ENCODE assay signal across 9 mouse cellular contexts in genomic region chr5:123906146-123906975, GRCm38 (mm10). TPM values are rescaled to one million over a fixed set of nuclear protein-coding genes. Genes with fewer than 3 reads are reported as not detected.
A peak's percentile ranks its signal among the peaks of the same experiment; 100 is the strongest.
DNase-seq lines count a peak whose midpoint lies in the region; ATAC-seq and TF ChIP-seq lines count a peak whose summit lies in the region.
"Had no signal": no experiment of that assay in that cellular context is flagged by ENCODE, and none has a peak within 500 bp of the region (broad histone marks: within the 10 kb centered on the region; RNA-seq: fewer than 3 reads in every experiment).

No protein-coding gene starts in this region.

- peaks cover 14% of the 10 kb centered on the region for H3K4me1 ChIP-seq in embryonic facial prominence, embryonic 12.5 days
- H3K4me1 ChIP-seq in intestine, embryonic 16.5 days (ENCODE audit: control insufficient read depth, insufficient read depth, low read length): peaks cover 12% of the 10 kb centered on the region

- ATAC-seq in embryonic facial prominence, embryonic 12.5 days (ENCODE audit: insufficient number of reproducible peaks, insufficient read depth, low FRiP score, low TSS enrichment): no peak
- ATAC-seq in intestine, embryonic 16.5 days: no peak
- ATAC-seq in activated CD4-positive, CD25-positive, alpha-beta regulatory T cell, adult 4 months: no peak

- H3K9ac ChIP-seq in embryonic facial prominence, embryonic 12.5 days: no peak overlapping the region
- H3K9ac ChIP-seq in intestine, embryonic 16.5 days (ENCODE audit: low read depth, low read length): no peak overlapping the region

- WGBS in embryonic facial prominence, embryonic 12.5 days: 75% methylated on average over 17 of the region's 17 CpGs
- 69% methylated on average over 17 of the region's 17 CpGs for WGBS in intestine, embryonic 16.5 days

- H3K4me2 ChIP-seq in embryonic facial prominence, embryonic 12.5 days (replicated peaks): peak overlapping the region; percentile 95
- 0 out of 2 replicates have a peak overlapping the region, but pooled peaks have one; percentile 2 for H3K4me2 ChIP-seq in intestine, embryonic 16.5 days (ENCODE audit: low read depth, low read length)

- peaks cover 28% of the 10 kb centered on the region for H3K36me3 ChIP-seq in embryonic facial prominence, embryonic 12.5 days
- peaks cover 6% of the 10 kb centered on the region for H3K36me3 ChIP-seq in intestine, embryonic 16.5 days (ENCODE audit: control insufficient read depth, insufficient read depth, low read length)

- H3K27ac ChIP-seq in layer of hippocampus, adult 2 months: peak overlapping the region; percentile 74
- no peak overlapping the region for H3K27ac ChIP-seq in embryonic facial prominence, embryonic 12.5 days
- H3K27ac ChIP-seq in intestine, embryonic 16.5 days (ENCODE audit: low read length): no peak overlapping the region

- no peak for DNase-seq in layer of hippocampus, adult 2 months (ENCODE audit: low spot score in 2 of 2)
- DNase-seq in layer of hippocampus, adult 8-10 months (ENCODE audit: low spot score in 2 of 2): no peak
- DNase-seq in naive thymus-derived CD4-positive, alpha-beta T cell, adult 2 months (ENCODE audit: low read depth): peak; percentile 18
- DNase-seq in right cerebral cortex, postnatal 36 days (ENCODE audit: low spot score in 2 of 2): no peak
- DNase-seq in left cerebral cortex, postnatal 10 days (ENCODE audit: extremely low spot score in 1 of 2, low spot score in 2 of 2): no peak

- H3K9me3 ChIP-seq in embryonic facial prominence, embryonic 12.5 days: no peaks in the 10 kb centered on the region
- H3K9me3 ChIP-seq in intestine, embryonic 16.5 days (ENCODE audit: control insufficient read depth, low read length): no peaks in the 10 kb centered on the region

- peak overlapping the region; percentile 54 for H3K4me3 ChIP-seq in layer of hippocampus, adult 2 months
- peak overlapping the region; percentile 14; the same call in 1 of the 2 replicates for H3K4me3 ChIP-seq in embryonic facial prominence, embryonic 12.5 days
- H3K4me3 ChIP-seq in intestine, embryonic 16.5 days (ENCODE audit: low read length): 0 out of 2 replicates have a peak overlapping the region, but pooled peaks have one; percentile 15

- no peaks in the 10 kb centered on the region for H3K27me3 ChIP-seq in embryonic facial prominence, embryonic 12.5 days
- H3K27me3 ChIP-seq in intestine, embryonic 16.5 days (replicated peaks; ENCODE audit: control insufficient read depth, insufficient read depth, low read length): no peaks in the 10 kb centered on the region

- intact Hi-C loops in left cerebral cortex, postnatal 10 days (cut with DNase I): loop anchor here (2.0 to 5.0 kb wide), 3 partner anchors 79 to 174 kb away; partner anchors contain the start of genes Kntc1 and Rsrc2

- TF ChIP-seq CTCF in layer of hippocampus, adult 2 months (conservative IDR thresholded peaks at IDR 0.05): no peak

RNA-seq across cellular contexts. Expression of gene Denr, which starts 0.6 kb away (rescaled TPM):
- total RNA-seq in layer of hippocampus, adult 2 months (2021): 10 to 100 TPM; 64.7 to 66.7 TPM
- total RNA-seq in layer of hippocampus, adult 8-10 months (2022): 10 to 100 TPM; 59.4 to 66.0 (median 60.5) TPM
- polyA plus RNA-seq in embryonic facial prominence, embryonic 12.5 days (2016; fragmentation: Nextera tagmentation; extraction: Ambion mirVana): 162 and 169 TPM in 2 replicates
- polyA plus RNA-seq in intestine, embryonic 16.5 days (2015; fragmentation: Nextera tagmentation; extraction: Ambion mirVana): 96.2 and 115 TPM in 2 replicates
- 10 to 100 TPM; 71.2 to 76.9 TPM for total RNA-seq in left cerebral cortex, postnatal 10 days (2021)
- 10 to 100 TPM; 81.2 to 84.6 TPM for polyA plus RNA-seq in activated CD4-positive, CD25-positive, alpha-beta regulatory T cell, adult 4 months (2017; shearing (Covaris generic))

RNA-seq across cellular contexts. Expression of gene Gm43518, which starts 20.9 kb away (rescaled TPM):
- total RNA-seq in layer of hippocampus, adult 2 months (2021): 1 to 10 TPM in 1 of 2 experiments, under 1 TPM in 1; 0.87 to 1.3 TPM
- total RNA-seq in layer of hippocampus, adult 8-10 months (2022): 1 to 10 TPM in 3 of 4 experiments, under 1 TPM in 1; 0.87 to 2.4 (median 1.9) TPM
- 2.8 and 5.4 TPM in 2 replicates for polyA plus RNA-seq in embryonic facial prominence, embryonic 12.5 days (2016; fragmentation: Nextera tagmentation; extraction: Ambion mirVana)
- 1.2 and 2.8 TPM in 2 replicates for polyA plus RNA-seq in intestine, embryonic 16.5 days (2015; fragmentation: Nextera tagmentation; extraction: Ambion mirVana)
- 1 to 10 TPM; 1.5 to 2.4 TPM for total RNA-seq in left cerebral cortex, postnatal 10 days (2021)
- polyA plus RNA-seq in activated CD4-positive, CD25-positive, alpha-beta regulatory T cell, adult 4 months (2017; shearing (Covaris generic)): 1 to 10 TPM; 3.1 to 3.7 TPM

RNA-seq across cellular contexts. Expression of gene Ccdc62, which starts 24.1 kb away (rescaled TPM):
- 1 to 10 TPM; 2.6 to 4.5 TPM for total RNA-seq in layer of hippocampus, adult 2 months (2021)
- total RNA-seq in layer of hippocampus, adult 8-10 months (2022): 1 to 10 TPM; 2.1 to 7.2 (median 5.2) TPM
- 7.1 and 7.8 TPM in 2 replicates for polyA plus RNA-seq in embryonic facial prominence, embryonic 12.5 days (2016; fragmentation: Nextera tagmentation; extraction: Ambion mirVana)
- polyA plus RNA-seq in intestine, embryonic 16.5 days (2015; fragmentation: Nextera tagmentation; extraction: Ambion mirVana): 5.1 and 5.2 TPM in 2 replicates
- 1 to 10 TPM; 2.1 to 2.8 TPM for total RNA-seq in left cerebral cortex, postnatal 10 days (2021)
- polyA plus RNA-seq in activated CD4-positive, CD25-positive, alpha-beta regulatory T cell, adult 4 months (2017; shearing (Covaris generic)): 1 to 10 TPM; 6.1 to 6.9 TPM

RNA-seq across cellular contexts. Expression of gene Hcar1, which starts 26.5 kb away (rescaled TPM):
- 1 to 10 TPM in 1 of 2 experiments, under 1 TPM in 1; 0.69 to 1.0 TPM for total RNA-seq in layer of hippocampus, adult 2 months (2021)
- total RNA-seq in layer of hippocampus, adult 8-10 months (2022): 1 to 10 TPM; 1.0 to 1.6 (median 1.2) TPM
- 0.24 and 0.26 TPM in 2 replicates for polyA plus RNA-seq in embryonic facial prominence, embryonic 12.5 days (2016; fragmentation: Nextera tagmentation; extraction: Ambion mirVana)
- 3.2 and 3.4 TPM in 2 replicates for polyA plus RNA-seq in intestine, embryonic 16.5 days (2015; fragmentation: Nextera tagmentation; extraction: Ambion mirVana)
- 1 to 10 TPM in 1 of 2 experiments, under 1 TPM in 1; 0.88 to 1.0 TPM for total RNA-seq in left cerebral cortex, postnatal 10 days (2021)
- polyA plus RNA-seq in activated CD4-positive, CD25-positive, alpha-beta regulatory T cell, adult 4 months (2017; shearing (Covaris generic)): not detected

RNA-seq across cellular contexts. Expression of gene Hcar2, which starts 41.1 kb away (rescaled TPM):
- not detected for total RNA-seq in layer of hippocampus, adult 2 months (2021)
- 1 to 10 TPM in 2 of 4 experiments, under 1 TPM in 1, not detected in 1; 0.33 to 5.8 (median 5.2) TPM for total RNA-seq in layer of hippocampus, adult 8-10 months (2022)
- polyA plus RNA-seq in embryonic facial prominence, embryonic 12.5 days (2016; fragmentation: Nextera tagmentation; extraction: Ambion mirVana): 0.11 and 0.19 TPM in 2 replicates
- polyA plus RNA-seq in intestine, embryonic 16.5 days (2015; fragmentation: Nextera tagmentation; extraction: Ambion mirVana): 0.11 TPM in 1 of 2 replicates, not detected in the other
- total RNA-seq in left cerebral cortex, postnatal 10 days (2021): not detected
- polyA plus RNA-seq in activated CD4-positive, CD25-positive, alpha-beta regulatory T cell, adult 4 months (2017; shearing (Covaris generic)): not detected
- total RNA-seq: left cerebral cortex, postnatal 4 days had no signal
